Mouse (Mus musculus) bone marrow, adult 2 months (tissue): ENCODE data around the gene Nupr1l.

Experiments
- CTCF ChIP-seq: fragments of 200-500 bp; IDR thresholded peaks from 2 replicates; pipeline ENCODE4 v1.5.1; 2011; ENCODE audit warnings: low read length, control low read depth; ENCODE audit not compliant: control insufficient read depth, insufficient read depth
- POLR2A ChIP-seq: fragments of 200-500 bp; IDR thresholded peaks from 2 replicates; pipeline ENCODE4 v1.6.1; 2011; ENCODE audit warnings: low read depth, mild to moderate bottlenecking, control low read depth, low read length, borderline replicate concordance; ENCODE audit not compliant: control insufficient read depth

DNA sequence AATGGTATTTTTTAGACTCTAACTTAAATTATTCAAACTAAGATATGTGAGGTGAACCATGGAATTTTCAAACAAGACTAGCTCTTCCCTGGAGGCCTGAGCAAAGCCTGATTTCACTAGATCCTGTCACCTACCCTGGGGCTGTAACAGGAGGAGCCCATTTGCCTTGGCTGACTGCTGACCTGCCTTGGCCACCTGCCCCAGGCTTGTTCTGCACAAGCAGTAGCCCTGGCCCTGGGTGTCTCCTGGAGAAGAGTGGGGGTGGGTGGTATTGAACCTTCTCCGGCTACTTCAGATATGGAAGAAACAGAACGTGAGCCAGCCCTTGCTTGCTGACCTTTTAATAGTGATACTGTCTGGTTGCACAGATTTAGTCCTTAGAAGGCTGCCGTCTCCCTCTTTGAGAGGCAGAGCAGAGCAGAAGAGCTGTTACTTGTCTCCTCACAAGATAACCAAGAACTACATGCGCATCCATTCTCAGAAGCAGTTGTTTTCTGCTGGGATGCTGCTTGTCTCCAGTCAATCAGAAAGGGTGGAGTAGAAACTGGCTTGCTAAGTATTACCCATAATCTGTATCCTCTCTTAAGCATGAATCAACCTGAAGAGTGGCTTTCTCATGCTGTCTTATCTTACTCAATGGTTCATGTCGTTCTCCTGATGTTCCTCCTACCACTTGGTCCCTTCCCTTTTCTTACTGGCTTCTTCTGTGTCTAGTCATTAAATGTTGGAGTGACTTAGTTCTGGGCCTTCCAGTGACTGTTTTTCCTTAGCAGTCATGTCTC is 46.3 kb downstream of the Nupr1l start:
- TF ChIP-seq POLR2A (no peak), CTCF (no peak)
